Mouse (Mus musculus) hindbrain, embryonic 11.5 days (tissue): ENCODE measurements at regions not wholly inside any gene's neighbourhood (a gene's known extent, or its start where the extent isn't known, plus 50 kb on each side); places are given as distances from the start of the nearest gene placed in this dataset.

Source experiments
- ATAC-seq: fragments of 200-750 bp; cut with Nextera tagmentation; 2 replicates; pipeline ENCODE4 v1.8.0; 2017; ENCODE audit warnings: mild to moderate bottlenecking, moderate TSS enrichment, moderate library complexity; ENCODE audit not compliant: low FRiP score
- DNase-seq: peaks from one replicate; pipeline ENCODE4 v3.0.0-alpha.2; 2015; ENCODE audit warnings: low spot score
- H3K27ac ChIP-seq: fragments of 300-500 bp; sonication (generic); 2 replicates; pipeline ENCODE4 v1.5.1; 2014; ENCODE audit warnings: mild to moderate bottlenecking, low read depth, low read length
- H3K27me3 ChIP-seq: fragments of 300-500 bp; sonication (generic); 2 replicates; pipeline ENCODE4 v1.6.1; 2014; ENCODE audit warnings: mild to moderate bottlenecking, low read length, moderate library complexity, mixed read lengths; ENCODE audit not compliant: control insufficient read depth, insufficient read depth
- H3K36me3 ChIP-seq: fragments of 300-500 bp; sonication (generic); 2 replicates; pipeline ENCODE4 v1.6.1; 2014; ENCODE audit warnings: mild to moderate bottlenecking, low read length, moderate library complexity, mixed read lengths; ENCODE audit not compliant: control insufficient read depth, insufficient read depth
- H3K4me1 ChIP-seq: fragments of 300-500 bp; sonication (generic); replicated peaks from 2 replicates; pipeline ENCODE4 v1.6.1; 2014; ENCODE audit warnings: low read length, mixed read lengths; ENCODE audit not compliant: control insufficient read depth, insufficient read depth
- H3K4me2 ChIP-seq: fragments of 300-500 bp; sonication (generic); replicated peaks from 2 replicates; pipeline ENCODE4 v1.6.1; 2014; ENCODE audit warnings: mild to moderate bottlenecking, low read depth, low read length
- H3K4me3 ChIP-seq: fragments of 300-500 bp; sonication (generic); 2 replicates; pipeline ENCODE4 v1.5.1; 2014; ENCODE audit warnings: low read depth, low read length
- H3K9ac ChIP-seq: fragments of 300-500 bp; sonication (generic); 2 replicates; pipeline ENCODE4 v1.6.1; 2014; ENCODE audit warnings: low read depth, low read length
- H3K9me3 ChIP-seq: fragments of 300-500 bp; sonication (generic); 2 replicates; pipeline ENCODE4 v1.6.1; 2016; ENCODE audit warnings: low read length; ENCODE audit not compliant: control insufficient read depth
- WGBS: fragments of 180-500 bp; shearing (Covaris S2); extraction: QIAGEN DNeasy Blood & Tissue Kit; methylation state at CpG from one replicate; pipeline ENCODE4 v1.1.7; 2014; 5-methylcytosine and 5-hydroxymethylcytosine counted together

DNA sequence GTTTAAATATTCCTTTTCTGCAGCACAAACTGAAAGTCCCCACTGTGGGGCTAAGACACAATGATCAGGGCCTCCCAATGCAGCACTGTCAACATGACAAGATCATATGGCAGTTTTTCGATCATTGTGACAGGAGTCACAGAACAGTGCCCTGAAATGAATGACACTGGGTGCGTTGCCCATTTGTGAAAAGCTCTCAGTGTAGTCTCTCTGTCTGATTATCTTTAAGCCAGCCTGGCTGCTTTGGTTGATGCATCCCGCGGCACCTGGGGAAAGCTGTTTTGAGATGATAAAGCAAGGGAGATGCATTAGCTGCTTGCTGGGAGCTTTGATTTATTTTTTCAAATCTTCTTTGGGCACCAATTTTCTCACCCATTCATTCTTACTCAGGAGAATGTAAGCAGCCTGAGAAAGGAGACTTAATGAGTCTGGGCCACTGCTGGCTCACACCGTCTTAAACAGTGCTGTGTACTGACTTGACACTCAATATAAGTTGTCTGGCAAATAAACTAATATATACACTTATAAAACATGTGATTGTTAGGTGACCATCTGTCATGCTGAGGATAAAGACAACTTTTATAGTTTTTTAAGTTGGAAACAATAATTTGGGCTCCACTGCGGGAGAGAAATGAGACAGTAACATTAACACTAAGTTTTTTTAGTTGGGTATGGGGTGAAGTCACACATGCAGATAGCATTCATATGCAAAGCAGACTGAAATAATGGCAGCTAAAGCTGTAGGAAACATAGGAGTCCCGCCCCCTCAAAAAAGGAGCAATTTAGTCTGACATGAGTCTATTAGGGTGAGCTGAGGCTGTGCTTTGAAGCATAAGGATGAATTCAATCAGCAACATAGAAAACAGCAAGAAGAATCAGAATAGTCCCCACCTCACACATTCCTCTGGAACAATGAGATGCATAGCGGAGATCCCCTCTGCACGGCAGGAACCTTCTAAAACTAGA lies 276.0 kb downstream of the Kcns3 start:
- 42% methylated on average over 9 of the region's 9 CpGs for WGBS
- Histone ChIP-seq H3K27me3 (peaks cover 4% of the 10 kb centered on the region; the same call in 1 of the 2 replicates), H3K4me1 (no peaks in the 10 kb centered on the region), H3K9ac (no peak overlapping the region), H3K4me3 (no peak overlapping the region), H3K9me3 (no peaks in the 10 kb centered on the region), H3K4me2 (no peak overlapping the region), H3K27ac (no peak overlapping the region), H3K36me3 (no peaks in the 10 kb centered on the region)
- peak; percentile 23 for DNase-seq
- peak; percentile 78 for ATAC-seq

GRCm38 (mm10) chr12:10873716-10874401 lies 277.0 kb downstream of the Kcns3 start:
- Histone ChIP-seq H3K27ac (no peak overlapping the region), H3K27me3 (peaks cover 2% of the 10 kb centered on the region; the same call in 1 of the 2 replicates), H3K9ac (no peak overlapping the region), H3K36me3 (no peaks in the 10 kb centered on the region), H3K4me2 (no peak overlapping the region), H3K9me3 (no peaks in the 10 kb centered on the region), H3K4me1 (no peaks in the 10 kb centered on the region), H3K4me3 (no peak overlapping the region)
- ATAC-seq (no peak), DNase-seq (no peak)
- WGBS: 83% methylated on average over 4 of the region's 4 CpGs

GRCm38 (mm10) chr12:10867674-10868635 lies 282.9 kb downstream of the Kcns3 start:
- ATAC-seq (0 out of 2 replicates have a peak, but pooled peaks have one; percentile 14), DNase-seq (no peak)
- Histone ChIP-seq H3K4me2 (no peak overlapping the region), H3K36me3 (no peaks in the 10 kb centered on the region), H3K4me3 (no peak overlapping the region), H3K27ac (no peak overlapping the region), H3K9ac (no peak overlapping the region), H3K4me1 (no peaks in the 10 kb centered on the region), H3K9me3 (no peaks in the 10 kb centered on the region), H3K27me3 (peaks cover 2% of the 10 kb centered on the region; the same call in 1 of the 2 replicates)
- 81% methylated on average over 15 of the region's 15 CpGs for WGBS

DNA sequence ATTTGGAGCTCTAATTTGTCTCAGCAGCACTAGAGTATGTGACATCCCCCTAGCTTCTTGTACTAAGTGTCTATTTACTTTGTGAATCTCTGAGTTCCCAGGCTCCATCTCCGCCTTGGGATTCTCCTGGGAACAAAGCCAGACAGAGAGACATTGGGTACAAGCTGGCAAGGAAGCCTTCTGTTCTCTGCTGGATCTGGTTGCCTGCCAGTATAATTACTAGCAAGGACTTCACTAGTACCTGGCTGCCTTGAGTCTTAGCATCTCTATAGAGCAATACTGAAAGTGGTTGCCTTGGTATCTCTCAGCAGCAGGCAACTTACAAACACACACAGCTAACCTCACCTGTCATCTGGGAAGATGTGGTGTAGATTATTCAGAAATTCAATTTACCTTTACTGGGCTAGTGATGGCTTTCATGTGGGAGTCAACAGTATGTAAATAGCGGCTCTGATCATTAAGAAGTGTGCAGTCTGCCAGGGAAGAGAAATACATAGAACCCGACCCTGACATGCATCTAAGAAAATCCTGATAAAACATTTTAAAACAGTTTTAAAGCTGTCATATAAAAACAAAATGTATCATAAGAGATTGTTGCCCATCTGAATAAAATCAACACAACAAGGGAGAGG lies 283.8 kb downstream of the Kcns3 start:
- DNase-seq (no peak), ATAC-seq (no peak)
- Histone ChIP-seq H3K9ac (no peak overlapping the region), H3K4me1 (no peaks in the 10 kb centered on the region), H3K9me3 (no peaks in the 10 kb centered on the region), H3K36me3 (no peaks in the 10 kb centered on the region), H3K4me2 (no peak overlapping the region), H3K27me3 (no peaks in the 10 kb centered on the region), H3K4me3 (no peak overlapping the region), H3K27ac (no peak overlapping the region)
- 82% methylated on average over 3 of the region's 3 CpGs for WGBS

- 93% methylated on average over 2 of the region's 2 CpGs for WGBS
- DNase-seq (no peak), ATAC-seq (no peak)
- H3K9ac ChIP-seq: no peak overlapping the region
- H3K4me2 ChIP-seq: no peak overlapping the region
- no peak overlapping the region for H3K27ac ChIP-seq
- H3K4me3 ChIP-seq: no peak overlapping the region
- H3K36me3 ChIP-seq: no peaks in the 10 kb centered on the region
- no peaks in the 10 kb centered on the region for H3K4me1 ChIP-seq
- H3K9me3 ChIP-seq: no peaks in the 10 kb centered on the region
- no peaks in the 10 kb centered on the region for H3K27me3 ChIP-seq
Observed at GRCm38 (mm10) chr12:10865294-10865693, 285.6 kb downstream of the Kcns3 start.

- 89% methylated on average over 2 of the region's 2 CpGs for WGBS
- Histone ChIP-seq H3K27ac (no peak overlapping the region), H3K4me3 (no peak overlapping the region), H3K4me1 (no peaks in the 10 kb centered on the region), H3K4me2 (no peak overlapping the region), H3K9ac (no peak overlapping the region), H3K9me3 (no peaks in the 10 kb centered on the region), H3K27me3 (no peaks in the 10 kb centered on the region), H3K36me3 (no peaks in the 10 kb centered on the region)
- ATAC-seq: no peak
- no peak for DNase-seq
Observed at GRCm38 (mm10) chr12:10820335-10820734, 330.5 kb downstream of the Kcns3 start.

DNA sequence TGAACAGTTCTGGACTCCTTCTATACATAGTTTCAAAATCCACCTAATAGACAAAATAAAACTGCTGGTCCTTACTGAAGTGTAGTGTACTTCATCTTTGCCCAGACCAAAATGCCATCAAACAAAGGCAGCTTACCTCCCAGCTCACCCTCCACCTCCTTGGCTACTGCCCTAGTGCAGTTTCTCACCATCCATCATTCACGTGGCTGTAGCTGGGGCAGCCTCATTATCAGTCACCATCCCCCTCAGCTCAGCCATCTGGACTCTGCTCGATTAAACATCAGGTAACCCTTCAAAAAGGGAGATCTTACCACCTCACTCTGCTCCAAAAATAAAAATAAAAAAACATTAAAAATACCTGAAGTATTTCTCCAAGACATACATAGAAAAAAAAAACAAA lies 332.8 kb downstream of the Kcns3 start:
- ATAC-seq (no peak), DNase-seq (no peak)
- no peak overlapping the region for H3K27ac ChIP-seq
- H3K9ac ChIP-seq: no peak overlapping the region
- H3K36me3 ChIP-seq: no peaks in the 10 kb centered on the region
- H3K4me2 ChIP-seq: no peak overlapping the region
- H3K4me3 ChIP-seq: no peak overlapping the region
- H3K27me3 ChIP-seq: no peaks in the 10 kb centered on the region
- H3K4me1 ChIP-seq: no peaks in the 10 kb centered on the region
- H3K9me3 ChIP-seq: no peaks in the 10 kb centered on the region
- 45% methylated on average over 2 of the region's 2 CpGs for WGBS

DNA sequence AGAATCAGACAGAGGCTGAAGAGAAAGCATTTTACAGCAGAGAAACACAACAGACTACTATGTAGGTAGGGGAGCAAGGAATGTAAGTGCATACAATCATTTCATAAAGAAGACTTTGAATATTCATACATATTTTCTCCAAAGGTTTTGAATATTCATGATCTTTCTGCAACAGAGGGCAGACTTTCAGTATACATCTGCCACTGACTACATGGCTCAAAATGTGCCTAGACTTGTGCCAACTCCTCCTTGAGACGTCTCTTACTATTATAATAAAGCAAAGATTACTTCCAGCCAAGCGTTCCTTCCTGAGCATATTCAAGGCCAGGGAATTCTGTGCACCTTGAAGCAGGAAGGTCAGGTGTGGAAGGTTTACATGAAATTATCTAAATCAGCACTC lies 333.3 kb downstream of the Kcns3 start:
- Histone ChIP-seq H3K36me3 (no peaks in the 10 kb centered on the region), H3K9ac (no peak overlapping the region), H3K9me3 (no peaks in the 10 kb centered on the region), H3K27ac (no peak overlapping the region), H3K4me1 (no peaks in the 10 kb centered on the region), H3K27me3 (no peaks in the 10 kb centered on the region), H3K4me3 (no peak overlapping the region), H3K4me2 (no peak overlapping the region)
- ATAC-seq (no peak), DNase-seq (no peak)
- 87% methylated on average over 2 of the region's 2 CpGs for WGBS
